Mouse (Mus musculus) G1E (cell line): ENCODE measurements around the gene Gsx2. TPM values are rescaled to one million over a fixed set of nuclear protein-coding genes. Genes with fewer than 3 reads are reported as not detected.

Experiments
- ATAC-seq: 2 replicates; pipeline ENCODE4 v1.8.0; 2016; ENCODE audit warnings: mild to moderate bottlenecking; ENCODE audit not compliant: insufficient number of reproducible peaks, poor library complexity, low FRiP score, severe bottlenecking; ENCODE audit errors: extremely low read depth
- DNase-seq: peaks from one replicate; pipeline ENCODE4 v3.0.0; 2012; ENCODE audit warnings: low spot score
- H3K27me3 ChIP-seq: 2 replicates; pipeline ENCODE4 v1.6.1; 2012; ENCODE audit warnings: mild to moderate bottlenecking, low read length, inconsistent platforms; ENCODE audit not compliant: insufficient read depth
- H3K36me3 ChIP-seq: replicated peaks from 2 replicates; pipeline ENCODE3; 2012; ENCODE audit warnings: mild to moderate bottlenecking, inconsistent platforms
- H3K4me1 ChIP-seq: 2 replicates; pipeline ENCODE4 v1.6.1; 2012; ENCODE audit warnings: low read depth, low read length, inconsistent platforms, mixed read lengths; ENCODE audit not compliant: insufficient read depth
- H3K4me3 ChIP-seq: 2 replicates; pipeline ENCODE4 v1.5.1; 2012; ENCODE audit warnings: low read depth, mild to moderate bottlenecking, inconsistent platforms, low read length, moderate library complexity, mixed read lengths
- H3K9me3 ChIP-seq: replicated peaks from 2 replicates; pipeline ENCODE4 v1.6.1; 2012; ENCODE audit warnings: inconsistent platforms
- CTCF ChIP-seq: IDR thresholded peaks from 2 replicates; pipeline ENCODE4 v1.5.1; 2012; ENCODE audit warnings: low read depth, low read length, inconsistent platforms, mixed read lengths
- GATA1 ChIP-seq: IDR thresholded peaks from 2 replicates; pipeline ENCODE4 v1.6.1; 2012; ENCODE audit warnings: borderline replicate concordance, low read length, inconsistent platforms, mixed read lengths
- GATA2 ChIP-seq: IDR thresholded peaks from 2 replicates; pipeline ENCODE4 v1.6.1; 2012; ENCODE audit warnings: low read depth, low read length, inconsistent platforms, borderline replicate concordance
- POLR2AphosphoS5 ChIP-seq: IDR thresholded peaks from 2 replicates; pipeline ENCODE4 v1.6.1; 2012; ENCODE audit warnings: low read depth, low read length, inconsistent platforms; ENCODE audit not compliant: insufficient replicate concordance
- TAL1 ChIP-seq: conservative IDR thresholded peaks from 2 replicates; pipeline ENCODE4 v1.6.1; 2012; ENCODE audit warnings: low read depth, low read length, inconsistent platforms, mixed read lengths
- polyA plus RNA-seq: library from polyadenylated mRNA; stranded (reverse); fragments of >175 nt; gene quantifications from 2 replicates; pipeline ENCODE4 v1.2.3, GENCODE M21; 2012
- total RNA-seq, 2 experiments: library from RNA; stranded (forward) in 1 of 2; stranded (reverse) in 1 of 2; fragments of 200-1000 nt in 1 of 2; fragments of >200 nt in 1 of 2; fragmentation: Nextera tagmentation in 1 of 2; gene quantifications; 2 replicates each; pipeline ENCODE4 v1.2.3; 2014 to 2017

Gsx2 gene
- total and polyA plus RNA-seq, 3 experiments: not detected

- Histone ChIP-seq H3K4me1 (no peaks in the 10 kb centered on the region), H3K4me3 (no peak overlapping the region), H3K9me3 (no peaks in the 10 kb centered on the region), H3K36me3 (no peaks in the 10 kb centered on the region), H3K27me3 (peaks cover 69% of the 10 kb centered on the region)
- ATAC-seq: no peak
- TF ChIP-seq CTCF (no peak), GATA1 (no peak), POLR2AphosphoS5 (no peak), GATA2 (no peak), TAL1 (no peak)
- DNase-seq: no peak
Observed at GRCm38 (mm10) chr5:75083061-75083460, 7.7 kb downstream of the Gsx2 start.

GRCm38 (mm10) chr5:75083591-75084392 is 8.4 kb downstream of the Gsx2 start:
- ATAC-seq (no peak), DNase-seq (no peak)
- H3K4me3 ChIP-seq: no peak overlapping the region
- TF ChIP-seq GATA1 (no peak), TAL1 (no peak), GATA2 (no peak), POLR2AphosphoS5 (no peak)
- H3K9me3 ChIP-seq: no peaks in the 10 kb centered on the region
- H3K36me3 ChIP-seq: no peaks in the 10 kb centered on the region
- H3K27me3 ChIP-seq: peaks cover 64% of the 10 kb centered on the region
- H3K4me1 ChIP-seq: no peaks in the 10 kb centered on the region

GRCm38 (mm10) chr5:75084393-75084870 is 9.0 kb downstream of the Gsx2 start:
- Histone ChIP-seq H3K4me3 (no peak overlapping the region), H3K4me1 (no peaks in the 10 kb centered on the region), H3K9me3 (no peaks in the 10 kb centered on the region), H3K36me3 (no peaks in the 10 kb centered on the region), H3K27me3 (peaks cover 59% of the 10 kb centered on the region)
- no peak for ATAC-seq
- DNase-seq: no peak
- TF ChIP-seq GATA2 (no peak), CTCF (no peak), GATA1 (no peak), POLR2AphosphoS5 (no peak), TAL1 (no peak)

- Histone ChIP-seq H3K4me1 (no peaks in the 10 kb centered on the region), H3K27me3 (peaks cover 57% of the 10 kb centered on the region), H3K4me3 (no peak overlapping the region), H3K36me3 (no peaks in the 10 kb centered on the region), H3K9me3 (no peaks in the 10 kb centered on the region)
- DNase-seq: no peak
- no peak for ATAC-seq
- no peak for TF ChIP-seq CTCF
- no peak for TF ChIP-seq GATA1
- no peak for TF ChIP-seq TAL1
- no peak for TF ChIP-seq POLR2AphosphoS5
- TF ChIP-seq GATA2: no peak
Observed at GRCm38 (mm10) chr5:75084871-75085520, 9.6 kb downstream of the Gsx2 start.

- TF ChIP-seq TAL1 (no peak), GATA2 (no peak), GATA1 (no peak), POLR2AphosphoS5 (no peak), CTCF (no peak)
Observed at GRCm38 (mm10) chr5:75085521-75085875, 10.1 kb downstream of the Gsx2 start.

GRCm38 (mm10) chr5:75085906-75086305 is 10.5 kb downstream of the Gsx2 start:
- TF ChIP-seq GATA1: no peak
- no peak for TF ChIP-seq GATA2
- TF ChIP-seq CTCF: no peak
- no peak for TF ChIP-seq POLR2AphosphoS5
- TF ChIP-seq TAL1: no peak
- H3K27me3 ChIP-seq: peaks cover 48% of the 10 kb centered on the region
- ATAC-seq (no peak), DNase-seq (no peak)
- no peaks in the 10 kb centered on the region for H3K9me3 ChIP-seq
- H3K4me3 ChIP-seq: no peak overlapping the region
- no peaks in the 10 kb centered on the region for H3K4me1 ChIP-seq
- no peaks in the 10 kb centered on the region for H3K36me3 ChIP-seq

More at GRCm38 (mm10) chr5:75085521-75085875, 10.1 kb downstream of the Gsx2 start:
- no peak for DNase-seq
- Histone ChIP-seq H3K4me1 (no peaks in the 10 kb centered on the region), H3K4me3 (no peak overlapping the region), H3K27me3 (peaks cover 52% of the 10 kb centered on the region), H3K9me3 (no peaks in the 10 kb centered on the region), H3K36me3 (no peaks in the 10 kb centered on the region)
- no peak for ATAC-seq

- no peaks in the 10 kb centered on the region for H3K4me1 ChIP-seq
- no peak for DNase-seq
- no peak overlapping the region for H3K4me3 ChIP-seq
- H3K27me3 ChIP-seq: peaks cover 13% of the 10 kb centered on the region
- ATAC-seq: no peak
- H3K9me3 ChIP-seq: no peaks in the 10 kb centered on the region
- TF ChIP-seq GATA1 (no peak), POLR2AphosphoS5 (no peak), GATA2 (no peak), CTCF (no peak), TAL1 (no peak)
- no peaks in the 10 kb centered on the region for H3K36me3 ChIP-seq
Observed at GRCm38 (mm10) chr5:75106511-75106910, 31.1 kb downstream of the Gsx2 start.
